Mouse (Mus musculus) heart, adult 2 months (tissue): Measurements from ENCODE around the gene Parm1.

ENCODE experiments used
- CTCF ChIP-seq: fragments of 200-600 bp; IDR thresholded peaks from 2 replicates; pipeline ENCODE4 v1.8.1; 2022; ENCODE audit warnings: antibody characterized with exemption, mild to moderate bottlenecking, moderate library complexity
- EP300 ChIP-seq: fragments of 200-500 bp; IDR thresholded peaks from 2 replicates; pipeline ENCODE4 v1.6.1; 2011; ENCODE audit warnings: low read depth, low read length, control low read depth; ENCODE audit not compliant: insufficient read depth

DNA sequence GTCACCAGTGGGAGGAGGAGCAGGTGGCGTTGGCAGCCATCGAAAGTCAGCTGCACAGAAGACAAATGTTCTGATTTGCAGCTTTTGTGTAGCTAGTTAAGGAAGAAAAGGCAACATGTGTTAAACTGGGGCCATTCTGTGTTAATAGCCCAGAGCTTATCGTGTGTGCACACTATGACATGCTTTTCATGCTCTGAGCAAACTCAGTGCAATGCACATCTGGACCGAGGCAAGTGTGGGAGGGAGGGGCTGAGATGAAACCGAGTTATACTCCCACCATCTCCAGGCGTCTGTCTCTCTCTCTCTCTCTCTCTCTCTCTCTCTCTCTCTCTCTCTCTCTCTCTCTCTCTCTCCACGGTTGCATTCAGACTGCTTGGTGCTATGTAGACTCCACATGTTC lies 82.4 kb downstream of the Parm1 start:
- TF ChIP-seq CTCF: no peak
- TF ChIP-seq EP300: no peak
